Mouse (Mus musculus) kidney, adult 11 months (tissue): ENCODE data around the gene Yipf3.

Experiments used
- DNase-seq: peaks from one replicate; pipeline ENCODE4 v3.0.0; 2022

Yipf3 gene

DNA sequence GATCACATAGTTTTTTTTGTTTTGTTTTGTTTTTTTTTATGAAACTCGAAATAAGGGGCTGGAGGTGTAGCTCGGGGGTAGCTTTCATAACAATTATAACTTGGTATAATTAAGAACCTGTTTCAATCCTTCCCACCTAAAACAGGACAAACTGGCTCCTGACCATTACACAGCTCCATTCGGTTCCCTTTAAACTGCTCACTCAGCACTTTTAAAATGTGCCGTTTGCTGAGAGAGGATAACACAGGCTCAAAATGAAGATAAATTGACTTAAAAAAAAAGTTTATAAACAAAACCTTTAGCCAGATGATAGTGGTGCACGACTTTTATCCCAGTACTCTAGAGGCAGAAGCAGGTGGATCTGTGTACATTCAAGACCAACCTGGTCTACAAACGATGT is 37.5 kb downstream of the Yipf3 start:
- DNase-seq, result no peak

DNA sequence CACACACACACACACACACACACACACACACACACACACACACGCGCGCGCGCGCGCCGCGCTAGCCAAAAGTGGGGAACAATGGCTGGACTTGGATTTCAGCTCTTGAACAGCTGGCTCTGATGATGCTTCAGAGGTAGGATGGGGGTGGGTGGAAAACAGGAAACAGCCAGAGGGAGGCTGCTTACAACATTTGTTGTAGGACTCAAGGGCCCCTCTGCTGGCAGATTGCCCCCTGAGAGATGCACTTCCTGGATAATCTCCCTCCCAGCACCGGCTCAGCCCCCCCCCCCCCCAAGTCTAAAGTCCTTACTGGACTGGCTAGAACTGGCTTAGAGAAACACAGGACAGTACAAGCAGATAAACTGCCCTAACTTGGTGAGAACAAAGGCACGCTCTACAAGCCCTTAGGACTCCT is 39.8 kb downstream of the Yipf3 start:
- peak; percentile 64 for DNase-seq

DNA sequence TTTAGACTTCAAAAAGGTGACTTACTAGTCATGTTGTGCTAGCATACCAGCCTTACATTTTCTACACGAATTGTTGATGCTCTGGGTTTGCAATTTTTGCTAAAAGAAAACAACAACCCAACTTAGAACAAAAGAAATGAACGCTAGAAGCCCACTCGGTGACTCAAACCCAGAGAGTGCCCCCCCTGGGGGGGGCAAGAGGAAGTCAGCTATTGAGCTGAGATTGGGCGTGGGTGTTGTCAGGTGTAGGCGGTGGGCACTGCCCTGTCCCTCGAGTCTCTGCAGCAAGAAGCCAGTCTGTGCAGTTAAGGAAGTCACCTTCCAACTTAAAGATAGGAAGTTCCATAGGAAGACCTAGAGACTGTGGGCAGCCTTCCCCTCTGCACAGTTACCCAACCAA is 48.7 kb downstream of the Yipf3 start:
- no peak for DNase-seq

DNA sequence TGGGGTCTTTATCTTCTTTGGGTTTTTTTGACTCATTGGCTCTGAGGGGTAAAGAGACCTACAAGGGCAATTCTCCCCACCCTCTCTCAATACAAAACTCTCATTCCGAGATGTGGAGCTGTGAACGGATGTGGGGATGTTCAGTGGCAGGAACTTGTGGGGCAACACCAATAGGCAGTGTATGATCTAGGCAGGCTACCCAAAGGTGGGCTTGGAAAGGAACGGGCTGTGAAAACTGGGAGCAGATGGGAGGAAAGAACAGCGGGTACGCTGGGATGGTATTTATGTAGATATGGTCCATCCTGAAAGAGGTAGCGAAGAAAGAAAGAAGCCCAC is 49.1 kb downstream of the Yipf3 start:
- no peak for DNase-seq

GRCm38 (mm10) chr17:46297364-46298219 is 49.7 kb downstream of the Yipf3 start, which contains the start of gene Dlk2:
Dlk2 (plus strand) TSS chr17:46297421.
- no peak for DNase-seq

GRCm38 (mm10) chr17:46298220-46298913 is 50.5 kb downstream of the Yipf3 start:
- DNase-seq, result peak; percentile 73

GRCm38 (mm10) chr17:46301892-46302291 is 54.0 kb downstream of the Yipf3 start:
- DNase-seq, result no peak
